Mouse (Mus musculus): ENCODE measurements around the gene M1ap.

M1ap gene

DNA sequence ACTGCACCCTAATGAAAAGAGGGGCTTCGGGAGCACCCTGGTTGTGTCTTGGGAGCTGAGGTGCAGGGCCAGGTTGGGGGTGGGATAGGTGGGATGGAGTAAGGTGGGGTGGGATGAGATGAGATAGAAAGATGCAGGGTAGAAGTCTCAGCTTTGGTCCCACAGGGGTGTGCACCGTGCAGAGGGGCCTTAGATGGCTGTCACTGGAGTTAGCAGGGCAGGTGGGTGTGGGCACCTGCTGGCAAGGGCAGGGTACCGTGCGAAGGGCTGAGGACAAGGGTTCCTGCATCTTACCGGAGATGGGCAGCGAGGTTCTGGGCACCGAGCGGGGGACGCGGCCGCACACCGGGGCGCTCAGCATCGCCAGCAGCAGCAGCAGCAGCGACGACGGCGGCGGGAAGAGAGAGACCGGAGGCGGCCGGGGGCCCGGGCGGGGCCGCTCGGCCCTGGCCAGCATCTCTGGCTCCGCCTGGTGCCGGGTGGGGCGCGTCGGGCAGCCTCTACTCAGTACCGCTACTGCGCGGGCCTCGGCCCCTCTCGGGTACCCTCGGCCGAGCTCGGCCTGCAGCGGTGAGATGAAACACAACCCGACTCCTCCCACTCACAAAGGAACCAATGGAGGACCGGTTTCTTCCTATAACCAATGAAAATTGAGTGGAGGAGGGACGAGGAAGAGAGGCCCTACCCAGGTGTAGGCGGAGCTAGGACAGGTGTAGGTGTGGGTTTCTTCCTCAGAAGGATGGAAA lies 7.4 kb upstream of the M1ap start, which contains the start of gene Sema4f:
Gene Sema4f, minus strand, starts transcription at position 603 of the 746 bp plus-strand sequence.
- DNase-seq, result peak; percentile 89 to 95

DNA sequence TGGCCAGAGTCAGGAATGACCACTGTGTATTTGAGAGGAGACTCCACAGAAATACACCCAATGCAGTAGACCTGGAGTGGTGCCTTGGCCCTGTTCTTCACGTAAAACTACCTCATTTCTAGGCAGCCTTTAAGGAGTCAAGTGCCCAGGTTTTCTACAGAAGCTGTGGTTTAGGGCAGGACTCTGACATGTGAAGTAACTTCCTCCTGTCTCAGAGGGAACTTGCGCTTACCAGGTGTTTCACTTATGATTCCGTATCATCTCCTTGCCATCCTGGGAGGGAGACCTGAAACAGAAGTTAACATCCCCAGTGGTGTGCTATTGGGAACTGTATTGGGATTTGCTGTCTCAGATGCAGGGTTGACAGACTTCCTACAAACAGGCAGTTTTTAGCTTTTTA lies 5.9 kb upstream of the M1ap start:
- no peak for DNase-seq

DNA sequence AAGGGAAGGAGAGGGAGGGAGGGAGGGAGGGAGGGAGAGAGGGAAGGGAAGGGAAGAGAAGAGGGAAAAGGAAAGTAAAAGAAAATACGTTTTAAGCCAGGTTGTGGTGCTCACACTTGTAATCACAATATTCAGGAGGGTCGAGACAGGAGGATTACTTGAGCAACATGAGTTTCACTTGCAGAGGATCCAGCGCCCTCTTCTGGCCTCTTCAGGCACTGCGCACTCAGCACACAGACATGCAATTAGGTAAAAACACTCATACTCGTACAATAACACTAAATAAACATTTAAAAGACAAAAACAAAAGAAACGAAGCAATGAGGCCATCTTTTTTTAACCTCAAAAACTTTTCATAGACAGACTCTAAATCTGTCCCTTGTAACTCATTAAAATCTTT lies 952 bp upstream of the M1ap start:
- peak in 1 of 2 experiments; percentile 53 for DNase-seq

DNA sequence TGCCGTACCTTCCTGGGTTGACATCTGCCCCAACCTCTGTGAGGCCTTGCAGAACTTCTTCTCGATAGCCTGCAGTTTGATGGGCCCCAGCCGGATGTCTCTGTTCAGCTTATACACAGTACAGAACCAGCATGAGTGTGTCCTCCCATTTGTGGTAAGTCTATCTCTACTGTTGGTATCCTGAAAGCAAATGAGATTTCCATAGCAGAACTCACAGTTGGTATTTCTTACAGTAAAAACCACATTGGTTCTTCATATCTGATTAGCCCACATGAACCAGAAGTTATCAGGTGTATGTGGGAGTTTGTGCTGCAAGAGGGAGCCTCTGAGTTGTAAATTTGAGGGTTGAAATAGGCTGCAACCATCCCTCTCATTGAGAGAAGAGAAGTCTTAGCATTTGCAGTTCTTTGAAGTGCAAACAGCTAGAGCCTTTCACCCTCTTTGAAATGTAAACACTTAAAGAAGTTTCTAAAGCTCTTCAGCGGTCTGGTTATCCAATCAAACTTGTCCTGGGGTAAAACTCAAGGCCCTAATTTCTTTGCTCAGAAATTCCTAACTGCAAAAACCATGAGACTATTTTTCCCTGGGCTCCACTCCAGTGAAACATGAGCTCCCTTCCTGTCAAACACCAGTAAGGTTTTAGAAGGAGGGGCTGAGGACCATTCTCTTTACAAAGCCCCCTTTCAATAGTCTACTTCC lies 10.0 kb downstream of the M1ap start:
- no peak for DNase-seq

DNA sequence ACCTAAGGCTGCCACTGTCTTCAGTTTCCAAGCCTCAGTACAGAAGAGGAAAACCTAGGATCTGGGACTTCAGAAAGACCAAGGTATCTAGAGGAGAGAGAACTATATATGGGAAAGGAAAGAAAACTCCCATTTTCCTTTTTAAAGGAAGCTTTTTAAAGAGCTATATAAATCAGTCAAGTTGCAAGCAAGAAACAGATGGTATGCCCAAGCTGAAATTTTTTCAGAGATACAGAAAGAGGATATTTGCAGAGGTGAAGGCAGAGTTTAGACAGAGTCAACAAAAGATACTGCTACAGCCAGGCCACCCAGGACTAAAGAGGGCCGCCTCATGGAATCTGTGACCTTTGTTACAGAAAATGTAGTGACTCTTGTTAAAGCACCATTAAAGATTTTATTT lies 15.0 kb downstream of the M1ap start:
- DNase-seq, result no peak

DNA sequence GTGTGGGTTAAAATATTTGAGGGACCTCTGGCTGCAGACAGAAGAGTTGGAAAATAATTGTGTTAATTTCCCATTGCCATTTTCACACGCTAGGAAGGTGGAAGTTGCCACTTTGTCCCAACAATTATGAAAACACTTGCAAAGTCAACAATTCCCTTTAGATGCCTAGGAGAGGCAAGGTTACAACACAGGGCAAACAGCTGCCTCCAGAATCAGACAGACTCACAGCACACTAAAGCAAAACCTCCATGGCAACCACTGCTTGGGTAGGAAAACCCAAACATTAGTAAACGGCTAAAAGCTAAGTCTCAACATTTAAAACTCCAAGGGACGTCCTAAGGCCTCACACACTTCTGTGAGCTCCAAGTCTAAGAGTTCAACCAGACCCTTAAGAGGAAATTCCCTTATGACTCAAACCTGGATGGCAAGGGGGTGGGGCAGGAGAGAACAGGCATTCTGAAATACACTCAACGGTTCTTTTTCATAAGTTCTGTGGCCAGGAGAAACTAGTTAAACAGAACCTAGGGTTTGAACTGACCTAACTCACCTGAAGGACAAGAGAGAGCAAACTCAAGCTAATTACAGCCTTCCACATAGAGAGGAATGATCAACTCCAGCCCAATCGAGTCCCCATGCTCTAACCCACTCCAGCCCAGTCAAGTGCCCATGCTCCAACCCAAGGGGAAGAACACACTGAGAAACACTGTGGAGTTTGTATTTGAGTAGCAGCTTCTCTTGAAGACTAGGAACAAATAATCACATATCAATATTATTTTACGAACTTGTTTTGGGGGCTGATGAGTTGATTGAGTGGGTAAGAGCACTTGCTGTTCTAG lies 22.8 kb downstream of the M1ap start:
- no peak for DNase-seq

DNA sequence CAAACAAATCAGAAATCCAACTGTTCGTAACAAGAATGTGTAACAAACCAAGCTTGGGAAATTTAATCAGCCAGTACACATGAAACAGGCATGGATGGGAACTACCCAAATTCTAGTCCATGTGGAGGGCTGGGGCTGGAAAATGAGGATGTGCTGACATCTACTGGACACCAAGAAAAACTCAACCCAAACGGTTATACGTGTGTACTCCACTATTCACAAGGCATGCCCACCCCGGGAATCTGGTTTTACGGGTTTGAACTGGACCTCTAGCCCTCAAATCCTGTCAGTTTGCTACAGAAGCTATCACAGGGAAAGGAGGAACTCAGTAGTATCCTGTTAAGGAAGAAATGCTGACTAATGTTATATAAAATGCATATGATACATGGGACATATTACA lies 24.3 kb downstream of the M1ap start:
- peak; percentile 69 to 79 for DNase-seq

DNA sequence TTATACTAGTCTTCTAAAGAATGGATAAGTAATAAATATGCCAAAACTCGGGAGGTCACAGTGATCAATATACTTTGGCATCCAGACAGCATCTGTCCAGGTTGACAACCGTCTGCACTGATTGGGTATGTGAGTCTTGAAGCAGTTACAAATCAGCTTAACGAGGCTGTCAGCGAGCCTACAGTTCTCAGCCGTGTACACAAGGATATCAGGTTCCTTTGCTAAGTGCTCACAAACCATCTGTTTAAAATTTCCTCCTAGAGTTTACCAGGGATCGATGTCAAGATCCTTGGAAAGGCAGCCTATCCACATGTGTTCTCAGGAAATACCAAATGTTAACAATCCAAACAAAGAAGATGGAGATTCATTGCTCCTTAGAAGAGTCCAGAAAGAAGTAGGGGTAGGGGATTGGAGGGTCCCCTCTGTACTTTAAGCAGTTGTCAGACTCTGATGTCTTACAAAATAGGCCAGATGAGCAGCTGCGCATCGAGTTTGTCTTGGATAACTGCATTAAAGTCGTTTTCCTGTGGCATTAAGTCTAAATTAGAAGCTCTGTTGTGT lies 40.8 kb downstream of the M1ap start:
- no peak for DNase-seq

DNA sequence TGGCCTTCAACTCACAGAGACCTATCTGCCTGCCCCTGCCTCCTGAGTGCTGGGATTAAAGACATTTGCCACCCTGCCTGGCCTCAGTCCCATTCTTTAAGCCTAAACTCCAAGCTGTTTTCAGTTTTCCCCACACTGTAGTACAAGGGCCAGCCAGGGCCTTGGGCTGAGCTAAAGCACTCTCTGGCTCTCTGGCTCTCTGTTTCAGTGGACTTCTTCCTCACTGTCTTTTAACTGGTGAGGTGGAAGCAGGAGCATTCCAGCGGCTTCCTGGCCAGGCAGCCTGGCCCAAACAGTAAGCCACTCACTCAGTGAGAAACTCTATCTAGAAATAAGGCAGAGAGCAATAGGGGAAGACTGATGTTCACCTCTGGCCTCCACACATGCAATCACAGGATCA lies 47.0 kb downstream of the M1ap start:
- DNase-seq, result no peak

DNA sequence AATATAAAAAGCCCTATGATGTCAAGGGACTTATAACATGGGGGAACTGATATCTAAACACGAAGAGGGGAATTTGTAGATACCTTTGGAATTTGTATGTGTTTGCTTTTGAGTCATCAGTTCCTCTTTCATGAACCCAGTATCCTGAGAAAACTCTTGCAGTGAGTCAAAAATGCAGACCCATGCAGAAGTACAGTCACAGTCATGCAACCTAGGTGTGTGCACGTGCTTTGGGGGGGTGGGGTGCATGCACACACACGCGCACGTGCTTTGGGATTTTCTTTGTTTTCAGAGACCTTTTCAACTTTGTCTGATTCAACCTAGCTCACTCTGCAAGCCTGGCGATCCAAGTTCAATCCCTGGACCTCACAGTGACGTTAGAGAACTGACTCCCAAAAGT lies 47.7 kb downstream of the M1ap start:
- DNase-seq, result no peak

DNA sequence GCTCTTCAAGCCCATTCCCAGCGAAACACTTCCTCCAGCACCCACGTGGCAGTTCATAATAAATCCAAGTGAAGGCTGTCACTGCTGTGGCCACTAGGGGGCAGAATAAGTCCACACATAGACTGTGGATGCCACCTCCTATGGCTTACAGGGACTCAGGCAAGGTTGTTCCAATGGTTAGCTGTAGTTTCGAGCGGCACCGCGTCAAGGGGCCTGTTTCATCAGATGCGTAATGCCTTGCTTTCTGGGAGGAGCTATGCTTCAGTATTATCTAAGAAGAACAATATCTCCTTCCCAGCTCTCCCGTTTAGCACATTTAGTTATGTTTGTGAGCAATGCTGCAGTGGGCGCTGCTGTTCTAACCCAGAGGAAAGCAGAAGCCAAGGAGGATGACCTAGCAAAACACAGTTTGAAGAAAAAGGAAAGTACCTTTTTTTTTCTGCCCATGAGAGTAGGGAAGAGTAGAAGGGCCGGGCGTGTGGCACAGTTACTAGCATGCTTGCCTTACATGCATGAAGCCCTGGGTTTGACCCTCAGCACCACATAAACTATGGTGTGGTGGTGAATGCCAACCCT lies 50.1 kb downstream of the M1ap start:
- peak; percentile 87 to 90 for DNase-seq

DNA sequence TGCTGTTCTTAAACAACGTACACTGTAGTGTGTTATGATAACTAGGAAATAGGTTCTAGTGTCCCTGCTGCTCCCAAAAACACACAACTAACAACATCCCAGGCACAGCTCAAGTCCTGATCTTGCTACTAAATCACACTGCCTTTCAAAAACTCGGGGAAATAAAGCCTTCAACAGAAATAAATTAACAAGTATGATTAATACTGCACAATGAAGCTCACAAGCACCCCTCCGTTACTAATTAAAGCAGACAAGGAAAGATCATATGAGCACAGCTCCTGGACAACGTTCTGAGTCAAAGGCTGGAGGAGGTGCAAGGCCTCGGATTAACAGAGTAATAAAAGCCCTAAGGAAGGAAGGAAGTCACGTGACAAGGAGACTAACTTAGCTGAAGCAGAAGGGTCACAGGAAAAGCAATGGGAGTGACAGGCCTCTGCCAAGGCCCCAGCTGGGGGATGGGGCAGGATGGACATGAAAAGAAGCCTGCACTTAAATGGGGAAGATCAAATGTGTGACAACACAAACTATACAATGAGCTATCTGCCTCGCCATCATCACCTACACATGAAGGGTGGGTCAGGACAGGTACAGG lies 50.9 kb downstream of the M1ap start:
- no peak for DNase-seq

DNA sequence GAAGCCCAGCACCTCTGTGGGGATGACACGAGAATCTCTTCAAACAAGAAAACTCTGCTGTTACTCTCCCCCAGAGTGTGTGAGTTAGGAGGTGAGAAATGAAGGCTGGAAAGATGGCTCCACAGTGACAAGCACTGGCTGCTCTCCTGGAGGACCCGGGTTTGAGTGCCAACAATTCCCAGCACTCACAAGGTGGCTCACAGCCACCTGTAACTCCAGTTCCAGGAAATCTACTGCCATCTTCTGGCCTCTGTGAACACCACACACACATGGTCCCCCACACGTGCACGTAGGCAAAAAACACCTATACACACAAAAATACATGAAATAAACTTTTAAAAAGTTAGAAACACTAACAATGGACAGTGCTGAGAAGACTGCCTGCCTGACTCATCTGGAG lies 51.6 kb downstream of the M1ap start:
- peak in 1 of 2 experiments; percentile 18 for DNase-seq

DNA sequence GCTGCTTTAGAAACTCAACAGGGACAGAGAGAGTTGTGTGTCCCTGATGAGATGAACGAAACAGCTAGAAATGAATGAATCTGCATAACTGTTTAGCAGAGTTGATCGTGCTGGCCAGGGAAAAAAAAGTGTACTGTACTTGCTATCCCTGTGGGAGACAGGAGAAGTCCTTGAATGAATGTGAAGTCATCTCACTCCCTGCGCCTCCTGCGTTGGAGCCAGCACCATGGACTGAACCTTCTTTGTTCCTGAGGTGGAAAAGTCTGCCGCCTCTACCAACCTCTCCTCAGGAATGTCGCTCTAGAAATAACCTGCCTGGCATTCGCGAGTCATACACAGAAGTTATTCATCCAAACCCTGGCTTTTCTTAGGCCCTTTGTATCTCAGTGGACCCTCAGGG lies 53.3 kb downstream of the M1ap start:
- no peak for DNase-seq

DNA sequence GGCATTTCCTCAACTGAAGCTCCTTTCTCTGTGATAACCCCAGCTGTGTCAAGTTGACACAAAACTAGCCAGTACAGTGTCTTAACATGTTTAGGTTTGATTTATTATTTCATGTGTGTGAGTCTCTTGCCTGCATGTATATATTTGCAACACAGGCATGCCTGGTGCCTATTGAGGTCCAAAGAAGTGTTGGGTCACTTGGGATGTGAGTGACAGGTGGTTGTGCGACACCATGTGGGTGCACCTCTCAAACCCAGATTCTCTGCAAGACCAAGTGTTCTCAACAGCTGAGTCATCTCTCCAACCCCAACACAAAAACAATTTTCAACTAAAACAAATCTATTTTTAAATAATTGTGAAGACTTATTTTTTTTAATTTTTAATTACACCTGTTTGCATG lies 56.4 kb downstream of the M1ap start:
- DNase-seq, result no peak

DNA sequence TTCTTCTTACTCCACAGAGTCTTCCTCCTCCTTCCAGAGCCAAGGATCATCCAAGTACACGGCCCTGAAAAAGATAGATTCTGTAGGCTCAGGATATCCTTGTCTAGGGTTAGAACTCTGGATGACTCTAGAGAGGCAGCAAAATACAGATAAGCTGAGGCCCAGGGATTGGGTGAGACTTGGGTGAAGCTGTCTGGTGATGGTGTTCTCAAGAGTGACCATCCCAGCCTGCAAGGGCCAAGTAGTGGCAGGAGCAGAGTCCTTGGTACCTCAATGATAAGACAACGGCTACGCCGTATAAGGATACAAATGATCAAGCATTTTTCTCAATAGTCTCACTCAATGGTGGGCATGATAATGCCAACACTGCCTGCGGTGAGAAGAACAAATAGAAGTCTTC lies 57.1 kb downstream of the M1ap start:
- DNase-seq, result no peak

DNA sequence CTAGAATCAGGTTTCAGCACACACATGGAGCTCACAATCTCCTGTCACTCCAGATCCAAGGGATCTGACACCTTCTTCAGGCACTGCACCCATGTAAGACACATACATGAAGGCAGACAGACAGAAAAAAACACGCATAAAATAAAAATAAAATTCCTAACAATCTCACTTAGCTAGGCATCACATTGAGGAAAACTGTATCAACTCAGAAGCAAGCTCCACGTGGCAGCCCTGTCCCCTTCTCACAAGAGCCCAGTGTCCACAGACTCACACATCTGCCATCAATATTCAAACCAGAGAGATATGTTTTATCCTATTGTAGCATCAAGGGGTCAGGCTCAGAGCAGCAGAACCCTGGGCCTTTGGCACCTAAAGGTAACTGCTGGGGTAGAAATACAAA lies 57.6 kb downstream of the M1ap start:
- DNase-seq, result no peak

DNA sequence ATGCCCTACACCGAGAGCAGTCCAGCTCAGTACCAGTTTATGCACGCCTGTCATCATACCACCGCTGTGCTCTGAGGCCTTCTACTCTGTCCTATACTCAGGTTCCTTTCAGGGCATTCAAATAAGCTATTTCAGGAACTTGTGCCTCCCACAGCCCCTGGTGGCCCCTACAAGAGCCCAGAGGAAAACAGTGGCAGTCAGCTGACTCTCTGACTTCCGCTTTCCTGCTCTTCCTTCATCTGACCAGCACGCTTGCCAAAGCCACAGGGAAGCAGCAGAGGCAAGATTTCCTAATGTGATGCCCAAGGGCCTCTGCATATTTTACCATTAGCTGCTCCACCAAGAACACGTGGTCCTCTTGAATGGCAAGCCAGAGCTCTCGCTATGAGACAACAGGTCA lies 58.2 kb downstream of the M1ap start:
- DNase-seq, result no peak

DNA sequence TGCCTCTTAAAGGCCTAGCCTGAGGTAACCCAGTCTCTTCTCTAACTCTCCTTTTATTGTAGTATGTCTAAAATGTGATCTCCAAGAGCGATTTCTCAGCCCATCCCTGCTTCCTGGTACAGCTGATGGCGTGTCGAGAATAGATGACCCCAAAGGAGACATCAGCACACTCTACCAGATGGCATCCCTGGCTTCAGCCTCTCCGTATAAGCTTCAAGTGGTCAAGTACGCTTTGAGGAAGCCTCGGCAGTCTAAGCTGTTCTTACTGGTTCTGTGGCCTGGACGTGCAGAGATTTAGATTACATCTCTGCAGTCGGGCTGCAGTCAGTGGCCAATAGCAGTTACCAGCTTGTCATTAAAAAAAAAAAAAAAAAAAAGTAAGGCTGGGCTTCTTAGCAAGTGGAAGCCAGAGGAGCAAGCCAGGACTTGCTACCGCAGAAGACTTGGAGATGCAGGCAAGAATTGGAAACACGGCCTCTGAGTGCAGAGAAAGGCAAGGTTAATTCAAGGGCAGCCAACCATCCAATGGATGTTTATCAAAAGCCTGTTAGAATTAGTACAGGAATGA lies 58.8 kb downstream of the M1ap start:
- DNase-seq, result no peak

DNA sequence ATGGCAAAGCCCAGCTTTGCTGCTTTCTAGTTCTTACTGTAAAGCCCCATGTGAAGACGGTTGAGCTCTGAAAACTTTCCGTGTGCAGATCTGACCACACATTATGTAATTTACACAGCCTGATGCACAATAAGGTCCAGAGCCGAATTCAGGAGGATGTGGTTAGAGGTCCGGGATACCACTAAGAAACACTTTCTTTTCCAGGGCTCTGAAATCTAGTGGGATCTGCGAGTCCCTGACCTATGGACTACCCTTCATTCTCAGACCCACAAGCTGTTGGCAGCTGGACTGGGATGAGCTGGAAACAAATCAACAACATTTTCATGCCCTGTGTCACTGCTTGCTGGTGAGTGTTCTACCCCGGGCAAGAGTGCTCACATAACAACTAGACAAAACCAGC lies 59.4 kb downstream of the M1ap start:
- no peak for DNase-seq

DNA sequence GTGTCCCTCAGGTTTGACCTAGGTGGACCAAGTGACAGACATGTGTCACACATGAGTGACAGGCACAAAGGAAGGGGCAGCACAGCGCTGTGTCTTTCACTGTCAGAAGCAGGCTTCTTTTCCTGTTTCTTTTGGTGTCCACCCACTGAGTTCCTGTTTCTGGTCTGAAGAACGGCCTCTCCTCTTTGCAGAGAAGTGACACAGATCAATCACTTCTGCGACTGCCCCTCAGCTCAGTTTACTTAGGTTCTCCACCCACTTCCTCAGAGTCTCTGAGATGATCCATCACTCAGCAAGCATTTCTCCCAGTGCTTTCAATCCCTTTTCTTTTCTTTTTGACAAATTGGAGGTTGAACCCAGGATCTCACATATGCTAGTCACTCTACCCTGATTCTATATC lies 62.0 kb downstream of the M1ap start:
- no peak for DNase-seq

DNA sequence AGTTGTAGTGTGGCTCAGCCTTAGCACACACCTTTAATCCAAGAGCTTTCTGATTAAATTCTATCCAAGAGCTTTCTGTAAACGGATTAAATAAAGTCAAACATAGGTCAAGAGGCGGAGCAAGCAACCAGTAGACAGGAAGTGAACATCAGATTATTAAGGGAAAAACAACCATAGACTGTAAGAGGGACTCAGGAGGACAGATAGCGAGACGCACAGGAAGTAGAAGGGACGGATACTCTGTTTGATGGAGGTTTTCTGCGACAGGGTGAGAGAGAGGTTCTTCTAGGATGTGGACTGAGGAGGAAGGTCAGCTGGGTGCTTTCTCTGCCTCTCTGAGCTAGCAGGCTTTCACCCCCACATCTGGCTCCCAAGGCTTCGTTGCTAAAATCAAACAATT lies 63.3 kb downstream of the M1ap start:
- DNase-seq, result no peak
